Mouse (Mus musculus) adrenal gland, postnatal 25 days (tissue): ENCODE measurements around the gene Spats2l. TPM values are rescaled to one million over a fixed set of nuclear protein-coding genes. Genes with fewer than 3 reads are reported as not detected.
A peak's percentile ranks its signal among the peaks of the same experiment; 100 is the strongest.

ENCODE experiments used
- DNase-seq: peaks from one replicate; pipeline ENCODE4 v3.0.0; 2021; ENCODE audit warnings: mixed read lengths
- long read RNA-seq: library from polyadenylated mRNA; stranded (forward); transcript quantifications from one replicate; pipeline ENCODE4 v2.0.0, GENCODE M21; 2021
- total RNA-seq: library from RNA; stranded (reverse); gene quantifications from 2 replicates; pipeline ENCODE4 v1.2.3, GENCODE M21; 2021

The Spats2l gene
- 3.5 and 5.7 TPM in 2 replicates for total RNA-seq
- long read RNA-seq, partial matches to known transcripts: 0 of 3 reads
- long read RNA-seq, other reads (novel, unspliced or antisense): 0 of 3 reads

- DNase-seq: peak; percentile 13
Measured at GRCm38 (mm10) chr1:57774001-57774667, at the start of gene Spats2l. Spats2l (plus strand) TSS chr1:57774162.

DNA sequence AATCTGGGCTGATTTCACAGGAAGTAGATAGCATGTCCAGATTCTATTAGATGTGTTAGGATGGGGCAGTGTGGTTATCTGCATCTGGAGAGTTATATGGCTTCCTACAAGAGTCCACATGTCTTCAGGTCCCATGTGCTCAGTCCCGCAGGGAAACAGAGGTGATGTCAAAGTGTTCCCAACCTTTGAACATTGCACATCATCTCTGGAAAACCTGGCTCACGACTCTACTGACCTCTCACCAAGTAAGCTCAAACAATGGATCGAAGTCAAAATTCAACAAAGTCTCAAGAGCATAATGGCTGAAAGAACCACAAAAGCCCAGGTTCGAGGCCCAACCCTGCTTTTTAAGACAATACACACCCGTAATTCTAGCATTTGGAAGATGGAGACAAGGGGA lies 48.7 kb upstream of the Spats2l start:
- no peak for DNase-seq

GRCm38 (mm10) chr1:57735877-57736276 lies 38.1 kb upstream of the Spats2l start:
- DNase-seq: no peak

DNA sequence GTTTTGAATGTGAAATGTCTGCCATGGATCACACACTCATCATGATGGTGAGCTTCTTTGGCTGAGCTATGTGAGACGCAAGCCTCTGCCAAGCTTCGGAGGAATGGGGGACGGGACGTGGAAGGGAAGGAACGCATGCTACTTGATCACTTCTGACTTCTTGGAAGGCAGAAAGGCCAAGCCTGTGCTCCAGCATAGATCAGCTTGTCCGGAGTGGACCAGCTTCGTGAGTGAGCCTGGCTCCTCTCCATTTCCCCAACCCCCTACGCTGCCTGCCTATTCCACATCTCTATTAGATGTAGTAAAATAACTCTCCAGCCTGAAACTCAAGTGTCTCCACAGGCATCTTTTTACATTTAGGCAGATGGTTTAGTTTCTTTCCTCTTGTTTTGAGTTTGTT lies 32.2 kb upstream of the Spats2l start:
- no peak for DNase-seq

GRCm38 (mm10) chr1:57742266-57742665 lies 31.7 kb upstream of the Spats2l start:
- DNase-seq: no peak

- no peak for DNase-seq
Measured at GRCm38 (mm10) chr1:57751781-57752180, 22.2 kb upstream of the Spats2l start.

DNA sequence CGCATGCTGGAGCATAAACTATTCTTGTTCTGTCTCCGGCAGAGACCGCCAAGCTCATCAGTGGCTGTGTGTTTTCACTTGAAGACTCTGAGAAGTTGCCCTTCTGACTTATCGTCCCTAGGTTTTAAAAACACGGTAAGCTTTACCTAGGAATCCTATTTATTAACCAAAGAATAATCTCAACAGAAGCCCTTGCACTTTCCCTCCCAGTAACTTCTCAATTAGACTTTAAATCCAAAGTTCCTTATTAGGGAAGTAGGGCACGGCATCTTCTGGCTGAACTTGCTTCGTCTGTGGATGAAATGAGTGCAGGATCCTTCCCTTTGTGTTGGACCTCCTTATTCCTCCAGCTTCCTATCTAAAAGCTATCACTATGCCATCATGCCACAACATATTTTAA lies 7.6 kb upstream of the Spats2l start:
- no peak for DNase-seq

- DNase-seq: no peak
Measured at GRCm38 (mm10) chr1:57773326-57773725, 636 bp upstream of the Spats2l start.

GRCm38 (mm10) chr1:57774668-57775495 lies 920 bp downstream of the Spats2l start:
- peak; percentile 63 for DNase-seq

GRCm38 (mm10) chr1:57775496-57775790 lies 1.5 kb downstream of the Spats2l start:
- DNase-seq: peak; percentile 7

GRCm38 (mm10) chr1:57776671-57777281 lies 2.8 kb downstream of the Spats2l start:
- no peak for DNase-seq

GRCm38 (mm10) chr1:57784300-57784699 lies 10.3 kb downstream of the Spats2l start:
- DNase-seq: no peak

- DNase-seq: no peak
Measured at GRCm38 (mm10) chr1:57789831-57790230, 15.9 kb downstream of the Spats2l start.

GRCm38 (mm10) chr1:57792212-57792611 lies 18.2 kb downstream of the Spats2l start:
- no peak for DNase-seq

DNA sequence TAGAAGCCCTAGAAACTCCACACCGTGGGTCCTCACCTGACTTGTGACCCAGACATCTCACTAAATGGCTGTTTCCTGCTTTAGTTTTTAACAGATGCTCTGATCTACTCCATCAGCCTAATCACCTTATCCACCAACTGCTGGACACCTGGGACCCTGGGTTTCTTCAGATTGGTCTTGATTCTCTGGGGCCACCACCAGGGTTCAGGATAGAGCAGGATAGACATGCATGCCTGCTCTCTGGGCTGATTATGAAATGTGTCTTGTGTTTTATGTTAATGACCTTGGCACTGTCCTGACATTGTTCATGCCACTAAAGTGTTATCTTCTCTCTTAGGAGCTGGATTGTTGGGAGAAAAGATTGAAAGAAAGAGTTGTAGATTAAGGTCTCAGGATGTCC lies 21.9 kb downstream of the Spats2l start:
- DNase-seq: no peak

GRCm38 (mm10) chr1:57799398-57799797 lies 25.4 kb downstream of the Spats2l start:
- no peak for DNase-seq

- no peak for DNase-seq
Measured at GRCm38 (mm10) chr1:57800846-57801245, 26.9 kb downstream of the Spats2l start.

GRCm38 (mm10) chr1:57806126-57806525 lies 32.2 kb downstream of the Spats2l start:
- DNase-seq: no peak

- DNase-seq: no peak
Measured at GRCm38 (mm10) chr1:57807882-57808281, 33.9 kb downstream of the Spats2l start.

DNA sequence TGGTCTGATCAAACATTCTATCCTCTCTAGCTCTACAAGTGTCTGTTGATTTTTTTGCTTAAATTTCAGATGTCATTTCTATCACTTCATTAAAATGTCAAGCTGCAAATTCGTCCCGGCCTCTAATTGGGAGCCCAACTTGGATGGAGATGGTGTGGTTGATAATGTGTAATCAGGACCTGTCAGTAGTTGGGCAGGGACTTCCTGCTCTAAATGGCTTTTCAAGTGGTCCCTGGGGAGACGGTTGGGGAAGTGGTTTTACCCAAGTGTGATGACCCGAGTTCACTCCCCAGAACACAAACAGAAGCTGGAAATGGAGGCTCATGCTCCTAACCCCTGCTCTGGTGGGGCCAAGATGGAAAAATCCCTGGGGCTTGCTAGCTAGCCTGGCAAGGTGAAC lies 36.3 kb downstream of the Spats2l start:
- DNase-seq: no peak

DNA sequence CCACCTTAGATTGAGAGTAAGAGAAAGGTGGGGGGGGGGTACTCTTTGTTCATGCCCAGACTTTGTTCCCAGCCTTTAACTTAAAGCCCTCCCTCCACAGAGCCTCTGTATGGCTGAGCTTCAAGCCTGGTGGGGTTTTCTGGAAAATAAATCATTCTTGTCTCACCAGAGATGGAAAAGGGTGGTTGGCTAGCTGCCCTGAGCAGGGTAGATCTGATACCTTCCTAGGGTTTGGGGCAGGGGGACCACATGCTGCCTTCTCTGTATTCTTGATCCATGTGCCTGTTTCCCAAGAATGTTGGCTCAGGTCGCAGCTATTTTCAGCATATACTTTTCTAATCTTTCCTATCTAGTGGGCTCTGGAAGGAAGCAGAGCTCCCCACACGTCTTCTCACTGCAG lies 43.1 kb downstream of the Spats2l start:
- DNase-seq: no peak

DNA sequence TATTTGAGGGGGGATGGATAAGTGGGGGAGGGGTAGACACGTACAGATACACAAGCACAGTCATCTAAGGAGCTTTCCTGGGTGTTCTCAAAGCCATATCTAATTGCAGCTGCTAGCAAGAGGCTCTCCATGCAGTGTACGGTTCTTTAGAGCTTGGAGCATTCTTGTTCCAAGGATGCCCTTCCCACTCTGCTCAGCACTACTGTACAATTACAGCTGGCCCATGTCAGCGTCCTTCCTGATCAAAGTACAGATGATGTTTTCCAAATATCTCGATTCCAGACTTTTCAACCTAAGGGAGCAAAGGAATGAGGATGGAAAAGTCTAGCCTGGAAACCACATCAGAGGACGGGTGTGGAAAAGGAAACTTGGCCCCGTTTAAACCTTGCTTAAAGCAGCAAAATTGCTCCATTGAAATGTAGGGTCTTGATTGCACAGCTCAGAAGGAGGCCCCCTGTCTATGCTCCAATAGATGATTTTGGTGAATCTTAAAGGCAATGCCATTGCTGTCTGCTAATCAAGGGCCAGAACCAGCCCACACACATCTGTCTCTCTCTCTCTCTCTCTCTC lies 46.6 kb downstream of the Spats2l start:
- DNase-seq: no peak
